Mouse (Mus musculus): ENCODE results near the gene Dgkh.
"Not testable (repeated sequence)": the region's sequence is repeated elsewhere in the genome, so short reads cannot be mapped to it uniquely, and the experiment has no call there.

Gene Dgkh

DNA sequence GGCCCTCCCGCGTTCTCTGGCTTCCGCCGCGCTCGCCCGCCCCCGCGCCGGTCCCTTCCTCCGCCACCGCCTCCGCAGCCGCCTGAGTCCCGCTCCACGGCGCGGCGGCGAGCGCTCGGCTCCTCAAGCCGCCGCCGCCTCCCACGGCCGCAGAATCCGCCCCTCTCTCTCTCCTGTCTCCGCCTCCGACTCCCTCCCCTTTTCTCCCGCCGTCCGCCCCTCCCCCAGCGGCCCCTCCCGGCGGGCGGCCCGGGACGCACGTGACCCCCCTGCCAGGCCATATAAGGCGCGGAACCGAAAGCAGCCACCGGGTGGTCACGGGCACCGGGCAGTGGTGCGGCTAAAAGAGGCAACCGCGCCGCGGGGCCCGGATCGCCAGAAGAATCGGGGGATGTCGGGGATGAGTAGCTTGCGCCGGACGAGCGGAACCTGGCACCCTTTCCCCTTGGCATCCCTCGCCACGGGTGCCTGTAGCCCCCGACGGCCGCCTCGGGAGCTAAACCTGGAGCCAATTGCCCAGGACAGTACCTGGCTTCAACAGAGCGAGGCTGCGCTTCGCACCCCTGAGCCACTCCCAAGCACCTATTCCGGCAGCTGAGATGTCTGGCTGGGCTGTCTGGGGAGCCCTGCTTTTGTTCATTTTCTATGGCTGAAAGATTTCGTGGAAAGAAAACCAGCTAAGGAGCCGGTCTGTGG lies at the start of gene Dgkh:
TSS of gene Dgkh (minus strand) at position 160 of the 696 bp plus-strand sequence.
- DNase-seq (ENCODE audit: low spot score in 2 of 2): peak; percentile 82 to 85

DNA sequence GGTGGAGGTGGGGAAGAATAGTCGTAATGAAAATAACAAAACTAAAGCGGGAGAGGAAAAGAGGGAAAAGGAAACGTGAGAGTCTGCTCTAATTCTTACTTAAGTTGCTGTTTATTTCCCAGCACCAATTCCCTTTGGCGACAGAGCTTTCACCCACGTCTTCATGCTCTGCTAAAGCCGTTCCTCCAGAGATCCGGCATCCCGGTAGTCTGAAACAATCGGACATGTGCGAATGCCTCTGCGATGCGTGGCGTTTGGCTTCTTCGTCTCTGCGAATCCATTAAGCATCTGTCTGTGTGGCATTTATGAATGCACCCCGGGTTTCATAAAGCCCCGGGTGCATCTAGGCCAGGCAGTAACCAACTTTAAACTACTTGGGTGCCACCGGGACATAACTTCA lies 44.6 kb upstream of the Dgkh start:
- no peak for DNase-seq (ENCODE audit: low spot score in 2 of 2)

- DNase-seq (ENCODE audit: low spot score in 2 of 2): no peak
Observed at GRCm38 (mm10) chr14:78776659-78777058, 44.1 kb upstream of the Dgkh start.

GRCm38 (mm10) chr14:78775699-78776098 lies 43.1 kb upstream of the Dgkh start:
- no peak for DNase-seq (ENCODE audit: low spot score in 2 of 2)

DNA sequence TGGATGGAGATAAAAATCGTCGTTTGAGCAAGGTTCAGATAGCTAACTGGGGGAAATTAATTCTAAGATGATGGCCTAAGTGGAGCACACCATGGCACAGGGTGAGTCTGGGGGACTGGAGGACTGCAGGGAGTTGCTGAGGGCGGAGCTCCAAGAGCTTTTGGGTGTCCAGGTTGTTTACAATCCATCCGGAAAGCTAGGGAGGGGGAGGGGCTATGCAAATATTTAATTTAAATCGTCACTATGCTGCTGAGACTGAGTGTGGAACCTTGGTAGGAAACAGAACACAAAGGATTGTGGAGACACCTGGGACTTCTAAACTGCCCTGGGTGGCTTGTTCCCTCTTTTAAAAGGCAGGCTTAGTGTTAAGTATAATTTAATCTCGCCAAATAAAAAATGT lies 42.6 kb upstream of the Dgkh start:
- DNase-seq (ENCODE audit: low spot score in 2 of 2): no peak

- no peak for DNase-seq (ENCODE audit: low spot score in 2 of 2)
Observed at GRCm38 (mm10) chr14:78770457-78770856, 37.9 kb upstream of the Dgkh start.

GRCm38 (mm10) chr14:78761064-78761463 lies 28.5 kb upstream of the Dgkh start:
- DNase-seq (ENCODE audit: low spot score in 2 of 2): no peak

- no peak for DNase-seq (ENCODE audit: low spot score in 2 of 2)
Observed at GRCm38 (mm10) chr14:78759491-78759890, 26.9 kb upstream of the Dgkh start.

DNA sequence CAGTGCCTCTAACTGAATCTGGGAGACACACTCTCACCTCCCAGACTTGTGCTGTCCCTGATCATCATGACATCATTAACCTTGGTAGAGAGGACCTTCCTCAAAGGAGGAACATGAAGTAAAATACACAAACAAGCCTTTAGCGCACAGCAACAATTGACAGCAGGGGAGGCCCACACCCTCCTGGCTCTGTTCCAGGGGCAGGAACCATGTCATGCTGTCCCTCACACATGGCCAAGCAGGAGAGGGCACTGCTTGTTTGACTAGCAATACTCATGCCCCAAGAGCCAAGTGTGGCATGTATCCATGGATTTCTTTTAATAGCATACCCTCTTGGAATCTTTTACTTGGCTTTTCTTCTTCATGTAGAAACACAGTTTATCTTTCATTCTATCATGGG lies 22.7 kb upstream of the Dgkh start:
- no peak for DNase-seq (ENCODE audit: low spot score in 2 of 2)

DNA sequence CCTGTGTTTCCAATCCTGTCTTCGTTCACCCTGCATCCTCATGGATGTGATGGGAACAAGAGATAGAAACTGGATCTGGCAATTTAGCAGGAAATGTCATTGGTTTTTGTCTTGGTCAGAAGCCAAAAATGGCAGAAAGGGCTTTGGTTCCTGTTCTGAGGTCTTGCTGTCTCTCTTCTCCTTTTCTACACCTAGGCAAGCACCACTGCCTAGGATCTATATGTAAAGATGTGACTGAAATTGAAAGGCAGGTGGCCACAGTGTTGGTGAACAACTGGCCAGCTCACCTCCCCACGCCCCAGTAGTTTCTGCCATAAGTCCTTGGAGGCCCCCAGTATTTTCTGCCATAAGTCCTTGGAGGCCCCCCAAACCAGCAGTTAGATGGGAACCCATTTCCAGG lies 16.1 kb upstream of the Dgkh start:
- DNase-seq (ENCODE audit: low spot score in 2 of 2): no peak

DNA sequence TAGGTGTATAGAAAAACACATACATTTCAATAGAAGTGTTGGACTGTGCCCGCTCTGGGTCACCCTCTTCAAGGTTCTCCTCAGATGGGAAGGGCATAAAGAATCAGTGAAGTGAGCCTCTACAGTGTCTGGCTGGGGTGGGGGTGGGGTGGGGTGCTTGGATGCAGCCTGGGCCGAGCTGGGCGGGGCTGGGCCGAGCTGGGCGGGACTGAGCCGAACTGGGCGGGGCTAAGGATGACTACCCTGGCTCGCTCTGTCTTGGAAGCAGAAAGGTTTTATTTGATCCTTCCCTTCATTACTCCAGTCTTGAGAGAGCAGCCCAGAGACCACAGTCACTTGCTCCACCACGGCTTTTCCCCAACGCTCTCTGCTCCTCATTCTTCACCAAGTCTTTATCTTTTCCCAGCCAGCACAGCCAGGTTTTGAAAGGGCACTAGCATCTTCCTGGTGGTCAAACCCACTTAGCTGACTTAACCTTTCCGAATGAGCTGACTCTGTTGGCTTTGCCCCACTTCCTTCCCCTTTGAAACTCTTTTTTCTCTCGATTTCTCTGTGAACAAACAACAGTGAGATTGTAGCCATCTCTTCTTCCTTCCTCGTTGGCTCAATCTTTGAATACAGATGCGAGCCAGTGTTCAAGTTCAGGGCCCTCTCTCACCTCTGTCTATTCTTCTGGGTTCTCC lies 15.5 kb upstream of the Dgkh start:
- no peak for DNase-seq (ENCODE audit: low spot score in 2 of 2)

- DNase-seq (ENCODE audit: low spot score in 2 of 2): no peak
Observed at GRCm38 (mm10) chr14:78747454-78747853, 14.9 kb upstream of the Dgkh start.

GRCm38 (mm10) chr14:78734605-78735004 lies 2.0 kb upstream of the Dgkh start:
- no peak for DNase-seq (ENCODE audit: low spot score in 2 of 2)

DNA sequence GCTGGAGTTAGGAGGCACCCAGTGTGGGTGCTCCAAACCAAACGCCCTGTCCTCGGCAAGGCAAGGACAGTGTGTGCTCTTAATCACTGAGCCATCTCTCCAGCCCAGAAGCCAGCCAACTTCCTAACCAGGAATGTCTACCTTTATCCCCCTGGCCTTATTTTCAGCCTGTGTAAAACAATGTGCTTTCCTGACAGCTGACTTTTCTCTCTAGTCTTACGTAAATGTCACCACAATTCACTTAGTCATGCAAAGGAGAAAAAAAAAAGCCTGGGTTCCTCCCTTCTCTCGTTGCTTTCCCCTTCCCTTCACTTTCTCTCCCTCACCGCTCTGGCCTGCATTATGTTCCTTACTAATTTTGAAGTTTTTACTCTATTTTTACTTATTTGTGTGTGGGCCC lies 1.6 kb upstream of the Dgkh start:
- not testable (repeated sequence) for DNase-seq (ENCODE audit: low spot score in 2 of 2)

DNA sequence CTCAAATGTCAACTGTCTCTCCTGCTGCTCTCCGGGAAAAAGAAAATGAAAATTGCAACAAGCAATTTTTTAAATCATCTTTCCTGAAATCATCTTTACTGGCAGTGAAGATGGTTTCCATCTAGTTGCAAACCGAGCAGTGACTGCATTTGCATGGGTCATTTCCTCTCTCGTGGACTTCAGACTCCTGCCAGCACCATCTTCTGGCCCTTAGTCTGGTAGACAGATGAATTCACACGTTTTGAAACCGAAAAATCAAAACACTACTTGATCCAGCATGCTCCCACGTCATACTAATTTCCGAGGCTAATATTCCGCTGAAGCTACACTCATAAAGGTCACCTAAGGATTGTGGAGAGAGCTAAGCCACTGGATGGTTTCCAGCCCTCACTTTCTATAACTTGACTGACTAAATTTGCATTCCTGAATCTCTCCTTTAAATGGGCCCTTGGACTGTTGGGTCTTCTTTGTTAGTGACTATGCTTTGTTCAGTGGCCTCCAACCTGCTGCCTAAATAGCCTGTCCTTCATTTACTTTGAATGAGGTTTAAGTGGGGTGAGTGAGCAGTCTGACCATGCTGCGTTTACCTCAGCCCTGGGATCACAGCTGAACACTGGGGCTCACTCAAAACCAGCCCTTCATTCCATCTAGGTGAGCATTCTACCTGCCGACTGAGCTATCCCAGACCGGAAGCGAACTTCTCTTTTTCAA lies 945 bp upstream of the Dgkh start:
- DNase-seq (ENCODE audit: low spot score in 2 of 2): no peak

DNA sequence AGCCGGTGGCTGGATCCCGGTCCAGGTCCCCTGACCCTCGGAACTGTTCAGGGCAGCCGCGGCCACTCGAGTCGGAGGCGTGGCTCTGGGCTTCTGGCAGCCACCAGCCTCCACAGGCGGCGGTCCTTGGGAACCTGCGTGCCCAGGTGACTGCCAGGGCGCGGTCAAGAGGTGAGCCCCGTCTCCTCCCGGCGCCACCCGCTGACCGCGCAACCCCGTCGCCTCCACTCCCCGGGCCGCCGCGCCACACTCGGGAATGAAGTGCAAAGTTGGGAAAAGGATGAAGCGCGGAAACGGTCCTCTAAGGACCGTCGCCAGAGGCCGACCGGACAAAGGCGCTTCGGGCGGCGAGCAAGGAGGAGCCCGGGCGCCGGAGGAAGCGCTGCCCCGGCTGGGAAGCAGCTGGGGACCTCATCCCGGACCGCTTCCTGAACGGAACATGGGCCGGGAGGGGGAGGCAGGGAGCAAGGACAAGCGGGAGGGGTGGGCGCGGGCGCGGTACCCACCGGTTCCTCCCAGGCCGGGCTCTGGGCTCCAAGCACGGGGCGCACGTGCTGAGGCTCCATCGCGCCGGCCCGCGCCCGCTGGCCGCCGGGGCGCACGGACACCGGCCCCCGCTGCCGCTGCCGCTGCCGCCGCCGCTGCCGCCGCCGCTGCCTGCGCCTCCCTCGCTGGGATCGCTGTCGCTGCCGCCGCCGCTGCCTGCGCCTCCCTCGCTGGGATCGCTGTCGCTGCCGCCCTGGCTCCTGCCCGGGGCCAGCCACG lies 542 bp downstream of the Dgkh start:
- DNase-seq (ENCODE audit: low spot score in 2 of 2): no peak

DNA sequence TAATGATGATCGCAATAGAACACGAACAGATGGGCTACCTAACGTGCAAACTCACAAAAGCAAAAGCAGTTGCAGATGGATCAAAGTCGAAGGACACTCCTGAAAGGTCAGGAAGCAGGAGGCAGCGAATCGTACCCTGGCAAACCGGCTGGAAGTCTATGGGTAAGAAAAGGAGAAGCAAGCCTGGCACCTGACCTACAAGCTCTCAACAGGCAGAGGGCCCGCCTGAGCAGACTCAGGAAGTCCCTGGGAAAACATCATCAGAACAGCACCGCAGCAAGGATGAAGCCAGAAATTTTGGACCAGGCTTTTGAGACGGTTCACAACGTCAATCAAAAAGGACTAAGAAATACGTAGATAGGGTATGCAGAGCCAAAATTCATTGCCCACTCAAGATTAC lies 1.3 kb downstream of the Dgkh start:
- DNase-seq (ENCODE audit: low spot score in 2 of 2): peak in 1 of 2 experiments; percentile 20

GRCm38 (mm10) chr14:78725976-78726375 lies 6.6 kb downstream of the Dgkh start:
- no peak for DNase-seq (ENCODE audit: low spot score in 2 of 2)

GRCm38 (mm10) chr14:78725307-78725956 lies 7.1 kb downstream of the Dgkh start:
- no peak for DNase-seq (ENCODE audit: low spot score in 2 of 2)

- DNase-seq (ENCODE audit: low spot score in 2 of 2): peak in 1 of 2 experiments; percentile 11
Observed at GRCm38 (mm10) chr14:78724414-78725306, 7.9 kb downstream of the Dgkh start.
